Mouse (Mus musculus): ENCODE data around the gene Myl4. TPM values are rescaled to one million over a fixed set of nuclear protein-coding genes. Genes with fewer than 3 reads are reported as not detected.
A peak's percentile ranks its signal among the peaks of the same experiment; 100 is the strongest.
"Not testable (repeated sequence)": the region's sequence is repeated elsewhere in the genome, so short reads cannot be mapped to it uniquely, and the experiment has no call there.

Myl4 gene
- 1 to 10 TPM; 1.2 to 1.9 TPM for total RNA-seq (2021)

DNA sequence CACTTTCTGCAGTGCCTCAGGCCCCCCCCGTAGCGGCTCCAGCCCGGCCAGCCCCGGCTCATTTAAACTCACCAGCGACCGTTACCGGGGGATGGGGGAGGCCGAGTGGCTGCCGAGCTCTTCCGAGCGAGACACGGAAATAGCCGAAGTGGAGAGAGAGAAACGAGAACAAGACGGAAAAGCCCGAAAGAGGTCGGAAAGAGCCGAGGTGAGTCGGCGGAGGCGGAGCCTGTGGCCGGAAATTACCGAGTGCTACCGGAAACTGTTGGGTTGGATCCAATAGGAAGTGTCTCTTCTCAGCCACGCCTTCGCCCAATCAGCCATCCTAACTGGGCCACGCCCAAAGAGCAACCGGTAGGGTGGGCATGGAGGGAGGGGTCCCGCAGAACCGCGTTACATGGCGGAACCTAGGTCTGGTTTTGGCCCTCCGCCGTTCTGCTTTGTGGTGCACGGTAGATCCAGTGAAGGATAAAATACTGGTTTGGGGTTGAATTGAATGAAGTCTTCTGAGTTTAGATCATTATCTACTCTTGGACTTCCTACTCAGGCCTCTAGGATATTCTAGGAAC, at the start of gene Myl4, which contains the start of gene Cdc27:
Gene Myl4, plus strand, starts transcription at position 258 of the 569 bp plus-strand sequence.
Gene Cdc27, minus strand, starts transcription at position 215 of the 569 bp plus-strand sequence.
- peak; percentile 100 for DNase-seq

DNA sequence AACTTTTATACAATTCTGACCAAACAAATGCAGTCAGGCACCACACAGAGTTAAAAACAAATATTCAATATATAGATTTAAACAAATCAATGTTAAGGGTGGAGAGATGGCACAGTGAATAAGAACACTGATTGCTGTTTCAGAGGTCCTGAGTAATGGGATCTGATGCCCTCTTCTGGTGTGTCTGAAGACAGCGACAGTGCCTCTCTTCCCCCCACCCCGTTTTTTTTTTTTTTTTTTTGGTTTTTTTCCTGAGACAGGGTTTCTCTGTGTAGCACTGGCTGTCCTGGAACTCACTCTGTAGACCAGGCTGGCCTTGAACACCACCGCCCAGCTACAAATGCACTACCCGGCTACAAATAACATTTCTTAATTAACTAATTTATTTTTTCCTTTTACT, 42.0 kb upstream of the Myl4 start:
- no peak for DNase-seq

- DNase-seq: no peak
Observed at GRCm38 (mm10) chr11:104510606-104511005, 39.9 kb upstream of the Myl4 start.

DNA sequence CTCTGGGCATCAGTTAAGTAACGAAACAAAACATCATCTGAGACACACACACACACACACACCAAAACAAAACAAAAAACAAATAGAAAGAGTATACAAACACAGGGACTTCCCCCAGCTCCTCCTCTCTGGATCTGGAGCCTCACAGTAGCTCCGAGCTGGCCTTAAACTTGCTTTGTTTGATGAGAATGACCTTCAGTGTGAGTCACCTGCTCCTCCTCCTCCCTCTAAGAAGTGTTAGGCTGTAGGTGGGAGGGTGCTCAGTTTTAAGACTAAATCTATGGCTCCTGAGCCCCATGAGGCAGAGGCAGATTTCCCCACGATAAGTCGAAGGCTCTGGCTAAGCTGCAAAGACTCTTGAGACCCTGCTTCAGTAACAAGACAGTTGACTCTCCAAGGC, 38.0 kb upstream of the Myl4 start:
- DNase-seq: no peak

GRCm38 (mm10) chr11:104525935-104526334, 24.5 kb upstream of the Myl4 start:
- no peak for DNase-seq

GRCm38 (mm10) chr11:104536843-104537242, 13.6 kb upstream of the Myl4 start:
- DNase-seq: no peak

- DNase-seq: no peak
Observed at GRCm38 (mm10) chr11:104537945-104538555, 12.4 kb upstream of the Myl4 start.

DNA sequence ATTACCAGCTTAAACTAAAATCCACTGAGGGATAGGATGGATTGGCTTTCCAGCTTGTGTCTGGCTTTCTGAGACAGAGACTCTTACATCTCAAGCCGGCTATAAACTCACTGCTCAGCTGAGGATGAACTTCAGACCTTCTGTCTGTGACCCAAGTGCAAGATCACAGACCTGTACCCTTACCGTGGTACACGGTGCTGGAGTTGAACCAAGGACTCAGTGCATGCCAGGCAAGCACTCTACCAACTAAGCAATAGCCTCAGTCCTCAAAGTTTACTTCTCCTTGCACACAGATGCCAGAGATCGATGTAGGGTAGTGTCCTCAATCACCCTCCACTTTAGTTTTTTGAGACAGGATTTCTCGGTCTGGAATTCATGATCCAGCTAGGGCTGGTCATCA, 10.7 kb upstream of the Myl4 start:
- no peak for DNase-seq

DNA sequence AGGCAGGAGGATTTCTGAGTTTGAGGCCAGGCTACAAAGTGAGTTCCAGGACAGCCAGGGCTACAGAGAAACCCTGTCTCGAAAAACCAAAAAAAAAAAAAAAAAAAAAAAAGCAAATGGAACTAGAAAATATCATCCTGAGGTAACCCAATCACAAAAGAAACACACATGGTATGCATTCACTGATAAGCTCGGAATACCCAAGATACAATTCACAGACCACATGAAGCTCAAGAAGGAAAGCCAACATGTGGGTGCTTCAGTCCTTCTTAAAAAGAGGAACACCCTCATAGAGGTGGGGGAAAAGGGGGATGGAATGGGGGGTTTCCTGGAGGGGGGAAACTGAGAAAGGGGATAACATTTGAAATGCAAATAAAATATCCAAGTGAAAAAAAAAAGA, 7.1 kb upstream of the Myl4 start:
- not testable (repeated sequence) for DNase-seq

DNA sequence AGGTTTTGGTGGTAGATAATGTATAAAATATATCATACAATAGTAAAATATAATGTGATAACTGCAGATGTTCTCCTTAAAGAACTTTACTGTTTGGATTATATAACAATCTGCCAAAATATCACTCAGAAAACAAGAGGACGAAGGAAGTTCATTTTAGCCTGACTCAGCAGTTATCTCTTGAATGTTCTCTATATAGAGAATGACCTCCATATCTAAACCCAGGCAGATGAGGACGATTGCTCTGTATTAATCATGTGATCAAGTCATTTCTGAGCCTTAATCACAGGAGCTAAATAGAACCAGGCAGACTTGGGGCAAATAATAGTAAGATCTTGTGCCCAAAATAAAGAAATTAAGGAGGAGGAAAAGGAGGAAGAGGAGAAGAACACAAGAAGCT, 6.0 kb upstream of the Myl4 start:
- no peak for DNase-seq

DNA sequence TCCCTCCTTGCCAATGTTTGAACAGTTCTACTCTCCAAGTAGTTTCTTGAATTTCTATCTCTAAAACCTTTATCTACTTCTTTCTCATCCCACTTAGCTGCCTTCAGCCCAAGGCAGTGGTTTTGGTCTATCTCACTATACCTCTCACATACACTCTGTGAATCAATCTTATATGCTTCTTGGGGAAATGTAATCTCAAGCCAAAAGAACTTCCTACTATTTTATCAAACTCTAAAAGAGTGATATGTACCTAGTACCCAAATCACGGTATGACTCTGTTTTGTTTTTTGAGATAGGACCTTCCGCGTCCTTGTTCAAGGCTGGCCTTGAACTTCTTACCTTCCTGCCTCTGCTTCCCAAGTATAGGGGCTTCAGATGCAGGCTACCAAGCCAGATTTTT, 3.0 kb upstream of the Myl4 start:
- no peak for DNase-seq

DNA sequence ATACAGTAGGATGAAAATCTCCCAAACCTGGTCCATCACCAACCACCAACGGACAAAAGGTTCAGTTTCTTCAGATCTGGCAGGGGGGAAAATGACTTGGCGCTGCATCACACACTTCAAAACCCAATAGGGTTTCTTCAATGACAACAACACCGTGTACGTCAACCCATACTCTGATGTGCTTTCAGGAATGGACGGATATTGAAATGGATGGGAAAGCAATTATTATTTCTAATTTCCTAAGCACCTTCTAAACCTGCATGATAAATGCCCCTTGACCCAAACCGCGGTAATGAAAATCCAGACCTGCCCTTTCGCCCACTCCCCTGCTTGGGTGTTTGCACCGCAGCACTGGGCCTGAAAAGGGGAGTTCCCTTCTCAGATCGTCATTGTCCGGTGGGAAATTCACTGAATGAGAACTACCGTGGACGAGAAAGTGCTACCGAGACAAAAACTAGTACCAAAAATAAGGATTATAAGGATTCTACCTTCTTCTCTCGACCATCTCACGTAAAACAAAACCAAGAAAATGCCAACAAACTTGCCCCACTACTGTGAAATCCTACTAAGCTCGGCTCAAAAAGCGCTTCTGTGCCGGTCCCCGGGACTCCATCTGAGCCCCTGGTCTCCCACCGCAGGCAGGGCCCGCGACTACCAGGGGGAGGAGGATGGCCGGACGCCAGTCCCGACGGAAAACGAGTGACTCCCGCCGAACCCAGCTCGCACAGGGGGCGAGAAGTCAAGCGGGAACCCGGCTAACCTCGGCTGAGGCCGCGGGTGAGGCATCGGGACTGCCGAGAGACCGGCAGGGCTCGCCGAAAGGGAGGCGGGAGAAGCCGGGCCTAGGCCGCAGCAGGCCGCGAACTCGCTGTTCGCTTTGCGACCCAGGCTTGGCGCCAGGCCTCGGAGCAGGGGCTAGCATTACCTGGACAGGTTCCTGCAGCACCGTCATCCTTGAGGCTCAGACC, 741 bp upstream of the Myl4 start:
- DNase-seq: no peak

DNA sequence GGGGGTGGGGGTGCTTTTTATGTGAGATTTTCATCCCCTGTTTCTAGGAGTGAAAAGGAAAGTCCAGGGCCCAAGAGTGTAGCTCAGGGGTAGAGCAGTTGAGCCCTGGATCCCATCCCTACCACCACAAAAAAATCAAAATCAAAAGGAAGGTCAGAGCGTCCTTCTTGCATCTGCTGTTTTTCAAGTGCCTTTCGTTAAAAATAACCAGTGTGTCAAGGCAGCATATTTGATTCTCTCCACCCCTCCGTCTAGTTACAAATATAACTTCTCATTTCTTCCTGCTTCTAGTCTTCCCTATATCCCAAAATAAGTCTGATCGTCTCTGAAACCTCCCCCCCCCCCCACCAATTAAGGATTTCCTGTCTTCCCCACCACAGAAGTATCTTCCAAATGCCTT, 7.6 kb downstream of the Myl4 start:
- DNase-seq: no peak

GRCm38 (mm10) chr11:104558651-104559403, 8.4 kb downstream of the Myl4 start:
- DNase-seq: no peak

GRCm38 (mm10) chr11:104560971-104561370, 10.5 kb downstream of the Myl4 start:
- DNase-seq: no peak

DNA sequence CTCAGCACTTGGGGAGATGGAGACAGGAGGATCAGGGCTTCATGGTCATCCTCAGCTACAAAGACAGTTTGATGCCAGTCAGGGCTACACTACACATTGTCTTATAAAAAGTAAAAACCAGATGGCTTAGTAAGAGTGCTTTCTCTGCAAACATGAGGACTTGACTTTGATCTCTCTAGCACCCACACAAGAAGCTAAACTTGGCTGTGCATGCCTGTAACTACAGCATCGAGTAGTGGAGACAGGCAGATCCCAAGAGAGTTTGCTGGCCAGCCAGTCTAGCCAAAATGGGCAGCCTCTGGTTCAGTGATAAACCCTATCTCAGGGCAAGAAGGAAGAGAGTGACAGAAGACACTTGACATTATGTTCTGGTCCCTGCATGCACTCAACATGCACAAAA, 13.0 kb downstream of the Myl4 start:
- DNase-seq: no peak

DNA sequence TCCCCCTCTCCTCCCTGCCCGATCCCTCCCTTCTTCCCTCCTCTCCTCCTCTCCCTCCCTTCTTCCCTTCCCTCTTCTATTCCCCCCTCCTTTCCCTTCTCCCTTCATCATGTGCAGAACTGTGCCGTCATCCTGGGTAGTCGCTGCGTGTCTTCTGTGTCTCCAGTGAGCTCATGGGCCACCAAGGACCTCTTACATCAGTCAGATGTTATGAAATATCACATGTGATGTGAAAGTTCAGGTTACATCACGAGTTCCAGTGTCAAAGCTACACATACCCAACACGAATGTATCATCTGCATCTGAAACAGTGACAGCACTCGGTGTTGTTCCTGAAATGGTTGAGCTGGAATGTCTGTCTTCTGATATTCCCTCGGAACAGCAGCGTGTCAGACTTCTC, 14.7 kb downstream of the Myl4 start:
- DNase-seq: no peak

DNA sequence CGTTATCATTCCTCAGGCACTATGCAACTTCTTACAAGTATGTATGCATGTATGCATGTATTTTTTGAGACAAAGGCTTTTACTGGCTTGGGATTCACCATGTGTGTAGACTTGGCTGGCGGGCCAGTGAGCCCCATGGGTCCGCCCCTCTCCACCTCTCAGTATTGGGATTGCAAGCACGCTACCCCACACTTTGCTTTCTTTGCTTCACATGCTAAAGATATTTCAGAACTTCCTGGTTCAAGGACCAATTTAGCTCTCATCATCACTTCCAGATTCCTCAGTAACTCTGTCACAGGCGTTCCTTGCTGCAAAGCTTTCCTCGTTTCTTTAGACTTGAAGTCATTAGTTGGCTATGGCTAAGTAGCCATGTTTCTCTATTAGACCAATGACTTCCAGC, 15.6 kb downstream of the Myl4 start:
- no peak for DNase-seq

DNA sequence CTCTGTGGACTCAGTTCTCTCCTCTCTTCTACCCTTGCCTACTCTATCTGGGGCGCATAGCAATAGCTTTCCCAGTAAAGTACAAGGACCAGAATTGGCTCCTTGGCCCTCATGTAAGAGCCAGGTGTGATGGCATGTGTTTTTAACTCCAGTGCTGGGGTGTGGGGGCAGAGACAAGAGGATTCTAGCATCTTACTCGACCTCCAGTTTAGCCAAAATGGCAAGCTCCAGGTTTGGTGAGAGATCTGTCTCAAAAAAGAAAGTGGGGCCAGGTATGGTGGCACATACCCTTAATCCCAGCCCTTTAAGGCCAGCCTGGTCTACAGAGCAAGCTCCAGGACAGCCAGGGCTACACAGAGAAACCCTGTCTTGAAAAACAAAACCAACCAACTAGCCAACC, 16.3 kb downstream of the Myl4 start:
- no peak for DNase-seq

DNA sequence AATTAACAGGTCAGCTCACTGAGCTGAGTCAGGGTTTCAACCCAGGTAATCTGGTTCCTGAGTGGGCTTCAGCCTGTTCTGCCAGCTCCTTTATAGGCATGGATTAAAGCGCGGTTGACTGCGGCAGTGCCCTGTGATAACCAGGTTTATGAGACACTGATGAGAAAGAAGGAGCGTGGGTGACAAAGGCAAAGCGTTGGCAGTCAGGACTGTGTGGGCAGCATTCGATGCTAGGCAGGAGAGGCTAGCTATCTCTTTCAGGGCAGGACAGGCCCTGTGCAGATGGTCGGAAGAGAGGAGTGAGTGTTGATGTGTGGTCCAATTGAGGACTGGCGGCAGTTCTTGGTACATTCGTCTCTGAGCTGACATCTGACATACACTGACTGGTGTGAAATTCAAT, 17.3 kb downstream of the Myl4 start:
- DNase-seq: peak in 1 of 2 experiments; percentile 14

GRCm38 (mm10) chr11:104568326-104568725, 17.9 kb downstream of the Myl4 start:
- no peak for DNase-seq

DNA sequence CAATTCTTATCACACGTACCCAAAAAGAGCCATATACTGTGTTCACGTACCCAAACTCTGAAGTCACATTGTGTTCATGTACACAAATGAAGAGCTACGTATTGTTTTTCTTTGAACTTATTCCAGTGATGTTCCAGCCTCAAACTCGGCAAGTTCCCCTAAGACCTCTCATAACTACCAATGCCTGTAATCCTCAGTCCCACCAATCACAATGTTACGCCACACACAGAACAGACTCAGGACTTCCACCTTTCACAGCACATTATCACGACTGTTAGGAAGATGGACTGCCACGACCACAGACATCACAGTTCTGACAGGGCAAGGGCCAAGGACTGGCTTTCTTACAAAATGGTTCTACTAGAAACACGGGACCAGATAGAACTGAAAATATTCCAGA, 20.1 kb downstream of the Myl4 start:
- not testable (repeated sequence) for DNase-seq

- peak in 1 of 2 experiments; percentile 31 for DNase-seq
Observed at GRCm38 (mm10) chr11:104571373-104571772, 20.9 kb downstream of the Myl4 start.

All from layer of hippocampus, postnatal 36 days (tissue).